ENCODE assay signal across 8 mouse cellular contexts in genomic region chr11:86807001-86807477, GRCm38 (mm10). TPM values are rescaled to one million over a fixed set of nuclear protein-coding genes. Genes with fewer than 3 reads are reported as not detected.
A peak's percentile ranks its signal among the peaks of the same experiment; 100 is the strongest.
DNase-seq lines count a peak whose midpoint lies in the region; ATAC-seq and TF ChIP-seq lines count a peak whose summit lies in the region.

No protein-coding gene starts in this region.

- peaks cover 2% of the 10 kb centered on the region; the same call in 1 of the 2 replicates for H3K27me3 ChIP-seq in forebrain, embryonic 15.5 days
- H3K27me3 ChIP-seq in hindbrain, embryonic 13.5 days = no peaks in the 10 kb centered on the region
- H3K27me3 ChIP-seq in lung, postnatal 0 days (replicated peaks; ENCODE audit: insufficient read depth, low read length) = no peaks in the 10 kb centered on the region

- no peak for TF ChIP-seq CTCF in lung, postnatal 0 days (IDR thresholded peaks at IDR 0.05)

- peak; percentile 96 for ATAC-seq in forebrain, embryonic 15.5 days (replicated peaks)
- ATAC-seq in hindbrain, embryonic 13.5 days (ENCODE audit: low FRiP score) = peak; percentile 94
- peak; percentile 71 for ATAC-seq in lung, postnatal 0 days

- peak overlapping the region; percentile 52 for H3K9ac ChIP-seq in forebrain, embryonic 15.5 days (replicated peaks)
- peak overlapping the region; percentile 78 for H3K9ac ChIP-seq in hindbrain, embryonic 13.5 days
- H3K9ac ChIP-seq in lung, postnatal 0 days (replicated peaks; ENCODE audit: low read depth) = peak overlapping the region; percentile 68

- no peaks in the 10 kb centered on the region for H3K9me3 ChIP-seq in forebrain, embryonic 15.5 days
- H3K9me3 ChIP-seq in hindbrain, embryonic 13.5 days = no peaks in the 10 kb centered on the region
- H3K9me3 ChIP-seq in lung, postnatal 0 days (ENCODE audit: low read length) = no peaks in the 10 kb centered on the region

- peak; percentile 96 for DNase-seq in R1 (ENCODE audit: low read depth, low spot score)
- DNase-seq in cerebellum, adult 11 months = peak; percentile 34
- peak; percentile 61 to 72 for DNase-seq in layer of hippocampus, postnatal 10 days (ENCODE audit: low spot score in 2 of 2)
- DNase-seq in lung, postnatal 0 days (ENCODE audit: low spot score) = peak; percentile 80
- DNase-seq in ovary, adult 18-20 months (ENCODE audit: low spot score) = peak; percentile 51
- no peak for DNase-seq in B cell, adult 2 months

- H3K27ac ChIP-seq in forebrain, embryonic 15.5 days (replicated peaks) = peak overlapping the region; percentile 82
- peak overlapping the region; percentile 88 for H3K27ac ChIP-seq in hindbrain, embryonic 13.5 days
- peak overlapping the region; percentile 84 for H3K27ac ChIP-seq in lung, postnatal 0 days (ENCODE audit: low read length)

- peak overlapping the region; percentile 59 for H3K4me2 ChIP-seq in forebrain, embryonic 15.5 days (replicated peaks)
- H3K4me2 ChIP-seq in hindbrain, embryonic 13.5 days = peak overlapping the region; percentile 74
- H3K4me2 ChIP-seq in lung, postnatal 0 days (replicated peaks; ENCODE audit: low read depth, low read length) = peak overlapping the region; percentile 60

- under 1% methylated on average over 25 of the region's 25 CpGs for WGBS in forebrain, embryonic 15.5 days
- WGBS in hindbrain, embryonic 13.5 days = 0% methylated on average over 25 of the region's 25 CpGs
- WGBS in lung, postnatal 0 days = under 1% methylated on average over 25 of the region's 25 CpGs

- H3K4me3 ChIP-seq in forebrain, embryonic 15.5 days = peak overlapping the region; percentile 80
- peak overlapping the region; percentile 94 for H3K4me3 ChIP-seq in hindbrain, embryonic 13.5 days
- peak overlapping the region; percentile 82 for H3K4me3 ChIP-seq in lung, postnatal 0 days (ENCODE audit: low read depth, low read length)

- TF ChIP-seq EP300 in lung, postnatal 0 days (IDR thresholded peaks at IDR 0.05) = no peak

- H3K4me1 ChIP-seq in forebrain, embryonic 15.5 days = peaks cover 13% of the 10 kb centered on the region
- peaks cover 14% of the 10 kb centered on the region for H3K4me1 ChIP-seq in hindbrain, embryonic 13.5 days (replicated peaks)
- H3K4me1 ChIP-seq in lung, postnatal 0 days (ENCODE audit: insufficient read depth, low read depth, low read length) = 0 out of 2 replicates have a peak, but pooled peaks cover 3% of the 10 kb centered on the region

- H3K36me3 ChIP-seq in forebrain, embryonic 15.5 days = peaks cover 18% of the 10 kb centered on the region
- H3K36me3 ChIP-seq in hindbrain, embryonic 13.5 days = peaks cover 25% of the 10 kb centered on the region
- peaks cover 6% of the 10 kb centered on the region; the same call in 1 of the 2 replicates for H3K36me3 ChIP-seq in lung, postnatal 0 days (ENCODE audit: insufficient read depth, low read length)

RNA-seq across cellular contexts. Expression of gene Dhx40, which starts 0.5 kb away (rescaled TPM):
- polyA plus RNA-seq in forebrain, embryonic 15.5 days (2015; fragmentation: Nextera tagmentation; extraction: Ambion mirVana) = 31.2 and 31.7 TPM in 2 replicates
- 27.3 and 28.3 TPM in 2 replicates for polyA plus RNA-seq in hindbrain, embryonic 13.5 days (2015; fragmentation: Nextera tagmentation; extraction: Ambion mirVana)
- 10 to 100 TPM; 21.6 to 24.6 TPM for total RNA-seq in layer of hippocampus, postnatal 10 days (2021)
- 18.9 and 20.7 TPM in 2 replicates for polyA plus RNA-seq in lung, postnatal 0 days (2015; fragmentation: Nextera tagmentation; extraction: Ambion mirVana)

RNA-seq across cellular contexts. Expression of gene Cltc, which starts 49.7 kb away (rescaled TPM):
- polyA plus RNA-seq in forebrain, embryonic 15.5 days (2015; fragmentation: Nextera tagmentation; extraction: Ambion mirVana) = 127 and 135 TPM in 2 replicates
- polyA plus RNA-seq in hindbrain, embryonic 13.5 days (2015; fragmentation: Nextera tagmentation; extraction: Ambion mirVana) = 146 and 149 TPM in 2 replicates
- 100 to 1,000 TPM; 465 to 466 TPM for total RNA-seq in layer of hippocampus, postnatal 10 days (2021)
- 63.7 and 67.7 TPM in 2 replicates for polyA plus RNA-seq in lung, postnatal 0 days (2015; fragmentation: Nextera tagmentation; extraction: Ambion mirVana)

Comparison
In these comparisons a context has a peak if more than half of its experiments do, and no peak if none do; other contexts are left out.
1. DNase-seq: peak in R1 (single experiment), cerebellum, adult 11 months (single experiment), layer of hippocampus, postnatal 10 days (2 of 2), lung, postnatal 0 days (single experiment) and ovary, adult 18-20 months (single experiment); none in B cell, adult 2 months (0 of 2).
2. Peak in every context shown above with its lines, with median percentiles within 50 percentile points of each other: ATAC-seq, H3K27ac ChIP-seq, H3K4me2 ChIP-seq, H3K4me3 ChIP-seq and H3K9ac ChIP-seq.